ENCODE assay signal across 8 mouse cellular contexts in genomic region chr1:153739437-153740015, GRCm38 (mm10). TPM values are rescaled to one million over a fixed set of nuclear protein-coding genes. Genes with fewer than 3 reads are reported as not detected.
DNase-seq lines count a peak whose midpoint lies in the region; TF ChIP-seq lines count a peak whose summit lies in the region.

No protein-coding gene starts in this region.

- no peak overlapping the region for H3K27ac ChIP-seq in gastrocnemius, adult 2 months
- peak overlapping the region; percentile 77; the same call in 1 of the 2 replicates for H3K27ac ChIP-seq in hindbrain, embryonic 10.5 days
- peak overlapping the region; percentile 82; the same call in 1 of the 2 replicates for H3K27ac ChIP-seq in midbrain, embryonic 10.5 days (replicated peaks)

- no peak for TF ChIP-seq CTCF in gastrocnemius, adult 2 months (IDR thresholded peaks at IDR 0.05)
- no peak for TF ChIP-seq CTCF in E14TG2a.4 (conservative IDR thresholded peaks at IDR 0.05; ENCODE audit: low read length)

- H3K27me3 ChIP-seq in E14TG2a.4 (ENCODE audit: insufficient read depth, low read length), result peaks cover 78% of the 10 kb centered on the region
- peaks cover 53% of the 10 kb centered on the region for H3K27me3 ChIP-seq in hindbrain, embryonic 10.5 days (ENCODE audit: insufficient read depth, poor library complexity, severe bottlenecking)
- H3K27me3 ChIP-seq in midbrain, embryonic 10.5 days (ENCODE audit: low read depth, poor library complexity, severe bottlenecking), result peaks cover 61% of the 10 kb centered on the region

- no peaks in the 10 kb centered on the region for H3K9me3 ChIP-seq in E14TG2a.4 (ENCODE audit: low read length)
- no peaks in the 10 kb centered on the region for H3K9me3 ChIP-seq in hindbrain, embryonic 10.5 days
- no peaks in the 10 kb centered on the region for H3K9me3 ChIP-seq in midbrain, embryonic 10.5 days (replicated peaks)

- DNase-seq in gastrocnemius, adult 2 months, result no peak
- DNase-seq in gastrocnemius, postnatal 14 days, result no peak
- no peak for DNase-seq in hindbrain, embryonic 10.5 days (ENCODE audit: low spot score)
- no peak for DNase-seq in midbrain, embryonic 10.5 days (ENCODE audit: low spot score)
- DNase-seq in spleen, postnatal 4 days (ENCODE audit: low spot score in 2 of 2), result no peak
- no peak for DNase-seq in layer of hippocampus, adult 9-10 months (ENCODE audit: low spot score)
- no peak for DNase-seq in frontal cortex, adult 2 months (ENCODE audit: extremely low spot score in 1 of 2, low spot score in 1 of 2)

- intact Hi-C loops in gastrocnemius, adult 2 months (cut with DNase I), result loop anchor here (5.0 kb wide), 1 partner anchor 62 kb away; no protein-coding TSS in a partner anchor
- intact Hi-C loops in gastrocnemius, postnatal 14 days (cut with DNase I; ENCODE audit: low total_unique reads), result loop anchor here (10.0 kb wide), 1 partner anchor 65 kb away; no protein-coding TSS in a partner anchor

- H3K4me3 ChIP-seq in gastrocnemius, adult 2 months, result peak overlapping the region; percentile 75
- peak overlapping the region; percentile 77 for H3K4me3 ChIP-seq in E14TG2a.4 (replicated peaks; ENCODE audit: low read length)
- peak overlapping the region; percentile 58 for H3K4me3 ChIP-seq in hindbrain, embryonic 10.5 days
- H3K4me3 ChIP-seq in midbrain, embryonic 10.5 days, result peak overlapping the region; percentile 66

- H3K36me3 ChIP-seq in E14TG2a.4 (ENCODE audit: insufficient read depth, low read length), result peaks cover 25% of the 10 kb centered on the region
- peaks cover 19% of the 10 kb centered on the region for H3K36me3 ChIP-seq in hindbrain, embryonic 10.5 days
- peaks cover 26% of the 10 kb centered on the region for H3K36me3 ChIP-seq in midbrain, embryonic 10.5 days

- H3K4me1 ChIP-seq in E14TG2a.4 (replicated peaks; ENCODE audit: low read depth, low read length), result peaks cover 41% of the 10 kb centered on the region
- peaks cover 77% of the 10 kb centered on the region for H3K4me1 ChIP-seq in hindbrain, embryonic 10.5 days (replicated peaks)
- H3K4me1 ChIP-seq in midbrain, embryonic 10.5 days, result peaks cover 85% of the 10 kb centered on the region

- WGBS in hindbrain, embryonic 10.5 days, result 20% methylated on average over 13 of the region's 13 CpGs
- WGBS in midbrain, embryonic 10.5 days, result 20% methylated on average over 13 of the region's 13 CpGs

RNA-seq across cellular contexts. Expression of gene Rgs16, which starts 0.6 kb away (rescaled TPM):
- 1 to 10 TPM in 1 of 2 experiments, under 1 TPM in 1; 0.59 to 1.8 TPM for total RNA-seq in gastrocnemius, adult 2 months (2021)
- total RNA-seq in gastrocnemius, postnatal 14 days (2021), result 1 to 10 TPM; 3.1 to 4.1 TPM
- polyA plus RNA-seq in hindbrain, embryonic 10.5 days (2016; fragmentation: Nextera tagmentation; extraction: Ambion mirVana), result 18.9 and 21.1 TPM in 2 replicates
- 31.8 and 39.0 TPM in 2 replicates for polyA plus RNA-seq in midbrain, embryonic 10.5 days (2016; fragmentation: Nextera tagmentation; extraction: Ambion mirVana)
- polyA plus RNA-seq in frontal cortex, adult 2 months (2012; rRNA removed), result 9.4 and 11.2 TPM in 2 replicates

RNA-seq across cellular contexts. Expression of gene Rnasel, which starts 9.7 kb away (rescaled TPM):
- total RNA-seq in gastrocnemius, adult 2 months (2021), result 1 to 10 TPM in 1 of 2 experiments, under 1 TPM in 1; 0.92 to 1.1 TPM
- 1 to 10 TPM; 4.1 TPM for total RNA-seq in gastrocnemius, postnatal 14 days (2021)
- 12.6 and 23.7 TPM in 2 replicates for polyA plus RNA-seq in hindbrain, embryonic 10.5 days (2016; fragmentation: Nextera tagmentation; extraction: Ambion mirVana)
- polyA plus RNA-seq in midbrain, embryonic 10.5 days (2016; fragmentation: Nextera tagmentation; extraction: Ambion mirVana), result 10.1 and 20.3 TPM in 2 replicates
- 18.4 and 21.6 TPM in 2 replicates for polyA plus RNA-seq in frontal cortex, adult 2 months (2012; rRNA removed)
